Comparison of ENCODE assay signal across 9 mouse cellular contexts in genomic region chr12:79708423-79708733, GRCm38 (mm10).
A peak's percentile ranks its signal among the peaks of the same experiment; 100 is the strongest.
DNase-seq lines count a peak whose midpoint lies in the region; ATAC-seq and TF ChIP-seq lines count a peak whose summit lies in the region.
"Had no signal": no experiment of that assay in that cellular context is flagged by ENCODE, and none has a peak within 500 bp of the region (broad histone marks: within the 10 kb centered on the region; RNA-seq: fewer than 3 reads in every experiment).

No protein-coding gene starts in this region.

- no peaks in the 10 kb centered on the region for H3K36me3 ChIP-seq in heart, embryonic 11.5 days (ENCODE audit: control insufficient read depth, insufficient read depth, low read length)
- H3K36me3 ChIP-seq in embryonic facial prominence, embryonic 12.5 days: no peaks in the 10 kb centered on the region
- H3K36me3 ChIP-seq in kidney, embryonic 14.5 days (ENCODE audit: control insufficient read depth, insufficient read depth, low read length): no peaks in the 10 kb centered on the region
- H3K36me3 ChIP-seq in liver, embryonic 12.5 days: no peaks in the 10 kb centered on the region

- no peak for ATAC-seq in heart, embryonic 11.5 days (replicated peaks; ENCODE audit: insufficient number of reproducible peaks, low FRiP score, low TSS enrichment)
- ATAC-seq in embryonic facial prominence, embryonic 12.5 days (ENCODE audit: insufficient number of reproducible peaks, insufficient read depth, low FRiP score, low TSS enrichment): no peak
- peak; percentile 33 for ATAC-seq in kidney, embryonic 14.5 days (ENCODE audit: low FRiP score, low TSS enrichment)
- ATAC-seq in liver, embryonic 12.5 days: no peak

- no peaks in the 10 kb centered on the region for H3K9me3 ChIP-seq in heart, embryonic 11.5 days (replicated peaks; ENCODE audit: control insufficient read depth, low read length)
- no peaks in the 10 kb centered on the region for H3K9me3 ChIP-seq in embryonic facial prominence, embryonic 12.5 days
- no peaks in the 10 kb centered on the region for H3K9me3 ChIP-seq in kidney, embryonic 14.5 days (ENCODE audit: control insufficient read depth, low read length)
- no peaks in the 10 kb centered on the region for H3K9me3 ChIP-seq in liver, embryonic 12.5 days (replicated peaks)

- WGBS in heart, embryonic 11.5 days (ENCODE audit: insufficient replicate concordance): 62% methylated on average over 5 of the region's 5 CpGs
- WGBS in embryonic facial prominence, embryonic 12.5 days: 43% methylated on average over 5 of the region's 5 CpGs
- WGBS in kidney, embryonic 14.5 days: 27% methylated on average over 5 of the region's 5 CpGs
- 79% methylated on average over 5 of the region's 5 CpGs for WGBS in liver, embryonic 12.5 days (ENCODE audit: insufficient replicate concordance)

- H3K9ac ChIP-seq in heart, embryonic 11.5 days (ENCODE audit: low read depth, low read length): no peak overlapping the region
- no peak overlapping the region for H3K9ac ChIP-seq in embryonic facial prominence, embryonic 12.5 days
- H3K9ac ChIP-seq in kidney, embryonic 14.5 days (ENCODE audit: low read depth, low read length): no peak overlapping the region
- no peak overlapping the region for H3K9ac ChIP-seq in liver, embryonic 12.5 days

- no peak for TF ChIP-seq CTCF in left cerebral cortex, adult 2 months (IDR thresholded peaks at IDR 0.05)

- no peak overlapping the region; the same call in 1 of the 2 replicates for H3K27ac ChIP-seq in heart, embryonic 11.5 days (ENCODE audit: low read depth, low read length)
- peak overlapping the region; percentile 91 for H3K27ac ChIP-seq in embryonic facial prominence, embryonic 12.5 days
- peak overlapping the region; percentile 86 for H3K27ac ChIP-seq in kidney, embryonic 14.5 days (ENCODE audit: low read depth, low read length)
- H3K27ac ChIP-seq in left cerebral cortex, adult 2 months: no peak overlapping the region
- no peak overlapping the region for H3K27ac ChIP-seq in liver, embryonic 12.5 days

- H3K4me2 ChIP-seq in heart, embryonic 11.5 days: no peak overlapping the region
- no peak overlapping the region for H3K4me2 ChIP-seq in embryonic facial prominence, embryonic 12.5 days (replicated peaks)
- H3K4me2 ChIP-seq in kidney, embryonic 14.5 days (replicated peaks; ENCODE audit: low read depth, low read length): no peak overlapping the region
- H3K4me2 ChIP-seq in liver, embryonic 12.5 days: no peak overlapping the region

- H3K27me3 ChIP-seq in heart, embryonic 11.5 days (ENCODE audit: control insufficient read depth, insufficient read depth, low read length): no peaks in the 10 kb centered on the region
- no peaks in the 10 kb centered on the region for H3K27me3 ChIP-seq in embryonic facial prominence, embryonic 12.5 days
- no peaks in the 10 kb centered on the region for H3K27me3 ChIP-seq in kidney, embryonic 14.5 days (ENCODE audit: control insufficient read depth, insufficient read depth, low read length)
- H3K27me3 ChIP-seq in liver, embryonic 12.5 days (replicated peaks): no peaks in the 10 kb centered on the region; the same call in 1 of the 2 replicates

- peak; percentile 96 for DNase-seq in heart, adult 11 months
- DNase-seq in lung, postnatal 25 days (ENCODE audit: low spot score): peak; percentile 79
- no peak for DNase-seq in left cerebral cortex, adult 2 months (ENCODE audit: extremely low spot score in 1 of 2, low spot score in 2 of 2)
- DNase-seq in testis, postnatal 10 days (ENCODE audit: low spot score): no peak
- DNase-seq: adrenal gland, adult 2 months had no signal

- no peak overlapping the region for H3K4me3 ChIP-seq in heart, embryonic 11.5 days (ENCODE audit: low read depth, low read length)
- H3K4me3 ChIP-seq in embryonic facial prominence, embryonic 12.5 days: no peak overlapping the region
- no peak overlapping the region for H3K4me3 ChIP-seq in kidney, embryonic 14.5 days (ENCODE audit: low read length)
- no peak overlapping the region for H3K4me3 ChIP-seq in left cerebral cortex, adult 2 months
- H3K4me3 ChIP-seq in liver, embryonic 12.5 days: no peak overlapping the region

- intact Hi-C loops in left cerebral cortex, adult 2 months (cut with DNase I): no loop called here

- peaks cover 12% of the 10 kb centered on the region for H3K4me1 ChIP-seq in heart, embryonic 11.5 days (ENCODE audit: control insufficient read depth, insufficient read depth, low read length)
- H3K4me1 ChIP-seq in embryonic facial prominence, embryonic 12.5 days: peaks cover 49% of the 10 kb centered on the region
- peaks cover 51% of the 10 kb centered on the region for H3K4me1 ChIP-seq in kidney, embryonic 14.5 days (ENCODE audit: control insufficient read depth, insufficient read depth, low read length)
- no peaks in the 10 kb centered on the region for H3K4me1 ChIP-seq in liver, embryonic 12.5 days

Comparison
In these comparisons a context has a peak if more than half of its experiments do, and no peak if none do; other contexts are left out.
1. DNase-seq: peak in heart, adult 11 months (single experiment) and lung, postnatal 25 days (single experiment); none in left cerebral cortex, adult 2 months (0 of 2) and testis, postnatal 10 days (single experiment).
2. H3K27ac ChIP-seq: peak in embryonic facial prominence, embryonic 12.5 days (single experiment) and kidney, embryonic 14.5 days (single experiment); none in heart, embryonic 11.5 days (single experiment), left cerebral cortex, adult 2 months (single experiment) and liver, embryonic 12.5 days (single experiment).